Mouse (Mus musculus): Measurements from ENCODE around the gene Slc25a39. TPM values are rescaled to one million over a fixed set of nuclear protein-coding genes. Genes with fewer than 3 reads are reported as not detected.

The Slc25a39 gene
- total and polyA plus RNA-seq, 3 experiments: 108 to 226 (median 199) TPM

GRCm38 (mm10) chr11:102431018-102431645 is 23.4 kb upstream of the Slc25a39 start:
- TF ChIP-seq EP300 (IDR thresholded peaks at IDR 0.05; ENCODE audit: low read length) (peak; percentile 26), ETS1 (conservative IDR thresholded peaks at IDR 0.05; ENCODE audit: low read depth, low read length) (peak; percentile 44; the same call in 1 of the 2 replicates), HCFC1 (IDR thresholded peaks at IDR 0.05; ENCODE audit: low read depth, low read length) (peak; percentile 31), E2F4 (IDR thresholded peaks at IDR 0.05; ENCODE audit: insufficient replicate concordance, low read depth, low read length) (no peak), JUND (conservative IDR thresholded peaks at IDR 0.05; ENCODE audit: low read depth, low read length) (no peak), MEF2A (IDR thresholded peaks at IDR 0.05; ENCODE audit: borderline replicate concordance, low read depth, low read length) (no peak), CHD1 (IDR thresholded peaks at IDR 0.05; ENCODE audit: low read depth, low read length) (peak; percentile 92; the same call in 1 of the 2 replicates), ZKSCAN1 (IDR thresholded peaks at IDR 0.05; ENCODE audit: borderline replicate concordance, low read depth, low read length) (no peak), POLR2A (IDR thresholded peaks at IDR 0.05; ENCODE audit: low read depth, low read length) (no peak; the same call in none of the 2 replicates), NELFE (IDR thresholded peaks at IDR 0.05; ENCODE audit: low read depth, low read length) (0 out of 2 replicates have a peak, but pooled peaks have one; percentile 27), CTCF (conservative IDR thresholded peaks at IDR 0.05 in 1 of 2, IDR thresholded peaks at IDR 0.05 in 1 of 2; ENCODE audit: low read depth in 2 of 2, low read length in 2 of 2) (peak; percentile 27 to 92; a peak in 3 of 4 replicates), TCF12 (IDR thresholded peaks at IDR 0.05; ENCODE audit: low read depth, low read length) (no peak; the same call in none of the 2 replicates), TBP (conservative IDR thresholded peaks at IDR 0.05; ENCODE audit: low read depth, low read length) (0 out of 2 replicates have a peak, but pooled peaks have one; percentile 42), SMC3 (IDR thresholded peaks at IDR 0.05; ENCODE audit: low read depth, low read length) (peak; percentile 80), MXI1 (IDR thresholded peaks at IDR 0.05; ENCODE audit: low read depth, low read length) (peak; percentile 35), SIN3A (IDR thresholded peaks at IDR 0.05; ENCODE audit: low read length) (peak; percentile 60; the same call in 1 of the 2 replicates), RAD21 (IDR thresholded peaks at IDR 0.05; ENCODE audit: low read depth, low read length) (peak; percentile 77)
- no peaks in the 10 kb centered on the region for H3K79me2 ChIP-seq (replicated peaks; ENCODE audit: control insufficient read depth, extremely low read depth, insufficient read depth, poor library complexity, severe bottlenecking)
- H3K27me3 ChIP-seq (replicated peaks): no peaks in the 10 kb centered on the region
- dilution Hi-C loops (cut with MboI; ENCODE audit: extremely low pct_ligation_motif_present, extremely low pct_unique_long_range_greater_than_20kb, low sequenced_read_pairs) (no loop called here), in situ Hi-C loops (cut with MboI; ENCODE audit: low pct_ligation_motif_present, low pct_unique_long_range_greater_than_20kb, low sequenced_read_pairs) (loop anchor here (5.0 kb wide), 1 partner anchor 129 kb away; no protein-coding TSS in a partner anchor)
- peak; percentile 91 for DNase-seq (ENCODE audit: extremely low read depth)
- peak overlapping the region; percentile 91 for H3K4me2 ChIP-seq (ENCODE audit: insufficient read depth, low read depth, poor library complexity, severe bottlenecking)
- H3K4me3 ChIP-seq (replicated peaks in 1 of 3; ENCODE audit: low read depth in 2 of 3, low read length in 2 of 3, poor library complexity in 1 of 3): peak overlapping the region; percentile 67 to 75 (median 68)
- peaks cover 5% of the 10 kb centered on the region for H3K9me3 ChIP-seq (replicated peaks; ENCODE audit: low read length)
- H3K4me1 ChIP-seq (ENCODE audit: control insufficient read depth in 1 of 2, insufficient read depth in 2 of 2): peaks cover 27 to 53% of the 10 kb centered on the region in 2 experiments
- peak overlapping the region; percentile 72 for H3K27ac ChIP-seq (ENCODE audit: insufficient read depth, low read depth)
- H3K36me3 ChIP-seq (replicated peaks in 1 of 2; ENCODE audit: control insufficient read depth in 1 of 2, insufficient read depth in 1 of 2, low read length in 1 of 2): peaks cover 17 to 29% of the 10 kb centered on the region in 2 experiments
- peak overlapping the region; percentile 79 for H3K9ac ChIP-seq (ENCODE audit: insufficient read depth, low read depth)

GRCm38 (mm10) chr11:102430121-102431017 is 22.6 kb upstream of the Slc25a39 start, which contains the start of gene Grn:
Gene Grn, plus strand, starts transcription at chr11:102430315.
- DNase-seq (ENCODE audit: extremely low read depth): peak; percentile 92
- Histone ChIP-seq H3K36me3 (replicated peaks in 1 of 2; ENCODE audit: control insufficient read depth in 1 of 2, insufficient read depth in 1 of 2, low read length in 1 of 2) (peaks cover 9 to 21% of the 10 kb centered on the region in 2 experiments), H3K4me1 (ENCODE audit: control insufficient read depth in 1 of 2, insufficient read depth in 2 of 2) (peaks cover 27 to 55% of the 10 kb centered on the region in 2 experiments), H3K4me2 (ENCODE audit: insufficient read depth, low read depth, poor library complexity, severe bottlenecking) (peak within 1 kb of the TSS; percentile 91), H3K4me3 (replicated peaks in 1 of 3; ENCODE audit: low read depth in 2 of 3, low read length in 2 of 3, poor library complexity in 1 of 3) (peak within 1 kb of the TSS; percentile 67 to 75 (median 68)), H3K27me3 (replicated peaks) (no peaks in the 10 kb centered on the region), H3K9ac (ENCODE audit: insufficient read depth, low read depth) (peak within 1 kb of the TSS; percentile 79), H3K9me3 (replicated peaks; ENCODE audit: low read length) (no peaks in the 10 kb centered on the region), H3K27ac (ENCODE audit: insufficient read depth, low read depth) (peak within 1 kb of the TSS; percentile 72), H3K79me2 (replicated peaks; ENCODE audit: control insufficient read depth, extremely low read depth, insufficient read depth, poor library complexity, severe bottlenecking) (no peaks in the 10 kb centered on the region)
- dilution Hi-C loops (cut with MboI; ENCODE audit: extremely low pct_ligation_motif_present, extremely low pct_unique_long_range_greater_than_20kb, low sequenced_read_pairs) (no loop called here), in situ Hi-C loops (cut with MboI; ENCODE audit: low pct_ligation_motif_present, low pct_unique_long_range_greater_than_20kb, low sequenced_read_pairs) (loop anchor here (5.0 kb wide), 1 partner anchor 128 kb away; no protein-coding TSS in a partner anchor)
- TF ChIP-seq TCF12 (IDR thresholded peaks at IDR 0.05; ENCODE audit: low read depth, low read length) (peak; percentile 42; the same call in 1 of the 2 replicates), BHLHE40 (IDR thresholded peaks at IDR 0.05; ENCODE audit: low read depth, low read length) (no peak), HCFC1 (IDR thresholded peaks at IDR 0.05; ENCODE audit: low read depth, low read length) (peak; percentile 60), EP300 (IDR thresholded peaks at IDR 0.05; ENCODE audit: low read length) (no peak), MXI1 (IDR thresholded peaks at IDR 0.05; ENCODE audit: low read depth, low read length) (peak; percentile 62; the same call in 1 of the 2 replicates), CHD2 (IDR thresholded peaks at IDR 0.05; ENCODE audit: low read length) (no peak; the same call in 1 of the 2 replicates), TBP (conservative IDR thresholded peaks at IDR 0.05; ENCODE audit: low read depth, low read length) (0 out of 2 replicates have a peak, but pooled peaks have one; percentile 51), UBTF (IDR thresholded peaks at IDR 0.05; ENCODE audit: low read depth, low read length) (no peak), RAD21 (IDR thresholded peaks at IDR 0.05; ENCODE audit: low read depth, low read length) (no peak), IRF4 (IDR thresholded peaks at IDR 0.05; ENCODE audit: low read depth, low read length) (peak; percentile 18; the same call in 1 of the 2 replicates), USF2 (conservative IDR thresholded peaks at IDR 0.05; ENCODE audit: low read depth, low read length) (peak; percentile 94), MEF2A (IDR thresholded peaks at IDR 0.05; ENCODE audit: borderline replicate concordance, low read depth, low read length) (no peak), MYC (IDR thresholded peaks at IDR 0.05; ENCODE audit: low read depth, low read length) (no peak), USF1 (IDR thresholded peaks at IDR 0.05; ENCODE audit: low read depth, low read length) (peak; percentile 89), MAX (IDR thresholded peaks at IDR 0.05; ENCODE audit: low read length) (peak; percentile 73; the same call in 1 of the 2 replicates), MAFK (IDR thresholded peaks at IDR 0.05; ENCODE audit: insufficient replicate concordance, low read length) (no peak), ZC3H11A (IDR thresholded peaks at IDR 0.05; ENCODE audit: low read depth, low read length) (no peak)

Measured in CH12.LX (cell line).